Mouse (Mus musculus): Measurements from ENCODE around the gene Cebpb. TPM values are rescaled to one million over a fixed set of nuclear protein-coding genes. Genes with fewer than 3 reads are reported as not detected.
A peak's percentile ranks its signal among the peaks of the same experiment; 100 is the strongest.
"Not testable (repeated sequence)": the region's sequence is repeated elsewhere in the genome, so short reads cannot be mapped to it uniquely, and the experiment has no call there.

Cebpb gene
- total RNA-seq (2021): 483 and 585 TPM in 2 replicates
- long read RNA-seq, transcript Cebpb-201 (1 exons, 1,504 nt): major isoform, 1,409 of 1,409 reads
- long read RNA-seq, partial matches to known transcripts: 0 of 1,409 reads
- long read RNA-seq, other reads (novel, unspliced or antisense): 0 of 1,409 reads

- peak; percentile 91 for DNase-seq
These were observed at the start of gene Cebpb for GRCm38 (mm10) chr2:167688498-167689451. Cebpb (plus strand) TSS chr2:167688915.

DNA sequence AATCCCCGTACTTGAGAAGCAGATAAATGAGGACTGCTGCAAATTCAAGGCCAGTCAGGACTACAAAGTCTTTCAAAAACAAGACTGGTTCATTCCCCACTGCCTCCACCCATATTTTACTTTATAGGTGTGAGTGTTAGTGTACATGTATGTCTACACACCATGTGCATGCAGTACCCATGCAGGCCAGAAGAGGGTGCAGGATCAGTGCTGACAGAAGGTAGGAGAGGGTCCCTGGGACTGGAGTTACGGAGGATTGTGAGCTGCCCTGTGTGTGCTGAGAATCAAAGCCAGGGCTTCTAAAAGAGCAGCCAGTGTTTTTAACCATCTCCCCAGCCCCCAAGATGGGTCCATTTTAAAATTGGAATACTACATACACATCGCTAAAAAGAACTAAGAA lies 48.4 kb upstream of the Cebpb start:
- DNase-seq: no peak

- DNase-seq: peak; percentile 54
These were observed 47.4 kb upstream of the Cebpb start for GRCm38 (mm10) chr2:167641337-167641736.

GRCm38 (mm10) chr2:167642164-167642563 lies 46.6 kb upstream of the Cebpb start:
- no peak for DNase-seq

- DNase-seq: not testable (repeated sequence)
These were observed 45.2 kb upstream of the Cebpb start for GRCm38 (mm10) chr2:167643356-167644052.

DNA sequence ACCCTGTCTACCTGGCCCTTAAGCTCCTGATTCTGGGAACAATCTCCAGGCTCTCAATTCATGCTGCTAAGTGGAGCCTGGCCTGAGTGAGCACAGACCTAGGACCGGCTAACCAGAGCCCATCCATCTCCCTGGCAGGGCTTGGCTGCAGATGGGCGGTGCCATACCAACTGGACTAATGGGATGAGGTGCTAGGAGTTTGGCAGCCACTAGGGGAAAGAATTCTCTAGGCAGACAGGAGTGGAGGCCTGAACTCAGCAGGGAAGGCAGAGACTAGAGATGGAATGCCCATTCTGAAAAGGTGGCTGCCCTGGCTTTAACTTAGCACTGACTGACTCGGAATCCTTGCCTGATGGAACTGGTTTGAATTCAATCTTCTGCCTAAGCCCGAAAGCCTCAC lies 42.3 kb upstream of the Cebpb start:
- DNase-seq: no peak

DNA sequence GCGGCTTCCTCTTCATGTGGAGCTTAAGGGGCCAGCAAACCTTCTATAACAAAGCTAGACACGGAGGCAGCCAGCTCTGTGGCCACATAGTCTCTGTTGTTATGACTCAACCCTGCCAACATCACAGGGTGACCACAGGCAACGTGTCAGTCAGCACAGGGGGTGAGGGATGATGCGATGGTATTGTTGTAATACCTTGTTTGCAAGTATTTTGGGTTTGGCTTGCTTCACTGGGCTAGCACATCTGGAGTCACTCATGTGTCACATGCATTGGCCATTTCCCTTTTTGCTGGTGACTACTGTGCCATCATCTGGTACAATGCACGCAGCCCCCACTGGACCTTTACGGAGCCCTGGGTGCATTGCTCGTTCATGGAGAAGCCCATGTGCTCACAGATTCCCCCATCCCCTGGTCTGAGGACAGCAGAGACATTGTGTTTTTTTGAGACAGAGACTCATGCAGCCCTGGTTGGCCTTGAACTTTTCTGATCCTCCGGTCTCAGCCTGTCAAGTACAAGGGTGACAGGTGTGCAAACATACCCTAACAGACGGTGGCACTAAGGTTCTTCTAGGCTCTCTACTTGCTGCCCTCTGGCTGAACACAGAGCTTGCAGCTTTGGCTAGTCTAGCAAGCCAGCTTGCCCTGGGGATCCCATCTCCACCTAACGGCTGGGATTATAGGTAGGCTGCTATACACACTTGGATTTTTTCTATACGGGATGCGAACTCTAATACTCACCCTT lies 39.3 kb upstream of the Cebpb start:
- DNase-seq: no peak

DNA sequence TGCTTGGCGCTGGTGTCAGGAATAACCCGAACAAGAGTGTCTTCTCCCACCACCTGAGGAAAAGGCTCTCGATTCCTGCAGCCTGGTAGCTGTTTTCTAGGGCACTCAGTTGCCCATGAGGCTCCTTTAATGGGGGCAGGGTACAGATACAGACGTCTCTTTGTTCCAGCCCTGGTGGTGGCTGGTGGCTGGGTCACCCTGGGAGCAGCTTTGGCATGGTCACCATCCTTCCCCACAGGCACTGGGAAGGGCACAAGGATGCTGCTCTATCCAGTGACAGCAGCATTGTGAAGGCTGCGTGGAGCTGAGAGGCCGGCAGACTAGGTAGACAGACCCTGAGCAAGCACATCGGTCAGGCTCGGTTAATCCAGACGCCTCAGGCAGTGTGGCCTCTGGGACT lies 37.1 kb upstream of the Cebpb start:
- DNase-seq: no peak

DNA sequence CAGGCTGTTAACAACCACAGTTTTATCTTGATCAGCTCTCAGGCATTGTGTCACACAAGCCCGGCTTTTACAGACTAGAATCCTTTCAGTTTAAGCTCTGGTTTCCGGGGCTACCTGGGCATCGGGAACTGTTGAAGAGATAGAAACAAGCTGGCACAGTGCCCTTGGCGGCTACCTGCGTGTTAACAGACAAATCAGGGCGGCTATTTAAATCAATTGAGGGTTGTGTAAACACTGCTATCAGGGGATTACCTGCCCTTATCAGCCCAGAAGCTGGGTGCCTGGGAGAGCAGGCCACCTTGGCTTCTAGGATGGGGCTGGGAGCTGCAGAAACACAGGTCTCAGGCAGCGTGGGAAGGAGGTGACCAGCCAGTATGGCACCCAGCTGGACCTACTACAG lies 36.0 kb upstream of the Cebpb start:
- DNase-seq: no peak

GRCm38 (mm10) chr2:167654911-167655600 lies 33.7 kb upstream of the Cebpb start:
- no peak for DNase-seq

GRCm38 (mm10) chr2:167656629-167657478 lies 31.9 kb upstream of the Cebpb start:
- DNase-seq: no peak

- DNase-seq: no peak
These were observed 30.7 kb upstream of the Cebpb start for GRCm38 (mm10) chr2:167657973-167658372.

GRCm38 (mm10) chr2:167658712-167659111 lies 30.0 kb upstream of the Cebpb start:
- DNase-seq: no peak

DNA sequence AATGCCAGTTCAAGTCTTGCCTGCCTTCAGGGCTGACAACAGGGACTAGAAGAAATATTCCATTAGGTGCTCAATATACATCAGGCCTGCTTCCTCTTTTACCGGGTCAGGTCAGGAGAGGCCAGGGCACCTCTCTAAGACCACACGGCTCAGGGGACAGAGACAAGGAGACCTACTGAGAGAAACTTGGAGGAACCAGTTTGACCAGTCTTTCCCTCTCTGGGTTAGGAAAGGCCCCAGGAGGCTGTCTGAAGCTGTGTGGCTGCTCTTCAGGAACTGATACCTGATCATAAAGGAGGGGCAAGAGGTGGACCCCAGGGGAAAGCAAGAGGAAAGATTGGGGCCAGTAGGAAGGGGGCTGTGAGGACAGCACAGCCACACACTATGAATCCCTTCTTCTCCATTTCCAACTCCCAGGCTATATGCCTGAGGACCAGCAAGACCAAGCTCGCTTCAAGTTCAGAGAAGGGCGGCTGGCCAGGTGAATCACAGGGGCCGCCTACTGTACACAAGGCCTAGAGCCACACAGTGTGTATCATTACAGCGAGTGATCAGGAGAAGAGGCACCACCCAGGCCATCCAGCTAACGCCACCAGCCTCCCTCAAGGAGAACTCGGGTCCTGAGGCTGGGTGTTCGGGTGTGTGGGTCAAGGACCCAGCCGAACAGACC lies 29.4 kb upstream of the Cebpb start:
- DNase-seq: no peak

GRCm38 (mm10) chr2:167659847-167660610 lies 28.7 kb upstream of the Cebpb start:
- peak; percentile 69 for DNase-seq

- no peak for DNase-seq
These were observed 28.1 kb upstream of the Cebpb start for GRCm38 (mm10) chr2:167660611-167660971.

DNA sequence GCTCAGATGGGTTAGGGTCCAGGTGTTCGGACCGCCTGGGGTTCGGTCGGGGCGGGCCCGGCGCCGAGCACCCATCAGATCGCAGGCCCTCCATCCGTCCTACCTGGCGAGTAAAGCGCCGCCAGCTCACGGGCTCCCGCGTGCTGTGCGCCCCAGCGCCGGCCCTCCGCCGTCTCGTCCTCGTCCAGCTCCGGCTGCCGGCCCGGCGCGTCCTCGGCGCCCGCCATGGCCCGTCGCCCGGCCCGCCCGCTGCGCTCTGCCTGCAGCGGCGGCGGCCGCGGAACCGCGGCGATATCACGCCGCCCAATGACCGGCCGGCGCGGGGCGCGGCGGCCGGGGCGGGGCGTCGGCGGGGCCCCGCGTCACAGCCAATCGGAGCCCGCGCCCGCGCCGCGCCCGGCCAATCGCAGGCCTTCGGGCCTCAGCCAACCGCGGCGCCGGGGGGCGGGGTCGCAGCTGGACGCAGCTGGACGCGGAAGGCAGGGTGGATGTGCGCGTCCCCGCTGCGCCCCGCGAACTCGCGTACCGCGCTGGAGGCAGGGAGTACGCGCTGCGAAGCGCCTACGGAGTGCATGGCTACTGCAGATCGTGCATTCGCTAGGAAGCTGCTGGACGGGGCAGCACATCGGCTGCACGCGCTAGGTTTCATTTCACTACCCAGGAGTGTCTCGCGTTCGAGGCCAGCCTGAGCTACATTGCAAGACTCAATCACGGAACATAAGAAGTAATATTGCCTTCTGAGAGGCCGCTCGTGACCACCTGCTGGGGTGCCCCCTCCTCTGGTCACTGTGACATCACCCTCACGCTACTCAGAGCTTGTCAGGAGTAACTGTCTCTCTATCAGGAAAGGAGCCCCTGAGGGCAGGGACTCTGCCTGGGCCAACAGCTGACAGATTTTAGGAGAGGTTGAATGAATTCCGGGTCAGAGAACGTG lies 27.2 kb upstream of the Cebpb start, which contains the start of gene Gm20431:
Gene Gm20431, minus strand, starts transcription at position 227 of the 934 bp plus-strand sequence.
- peak; percentile 99 for DNase-seq

DNA sequence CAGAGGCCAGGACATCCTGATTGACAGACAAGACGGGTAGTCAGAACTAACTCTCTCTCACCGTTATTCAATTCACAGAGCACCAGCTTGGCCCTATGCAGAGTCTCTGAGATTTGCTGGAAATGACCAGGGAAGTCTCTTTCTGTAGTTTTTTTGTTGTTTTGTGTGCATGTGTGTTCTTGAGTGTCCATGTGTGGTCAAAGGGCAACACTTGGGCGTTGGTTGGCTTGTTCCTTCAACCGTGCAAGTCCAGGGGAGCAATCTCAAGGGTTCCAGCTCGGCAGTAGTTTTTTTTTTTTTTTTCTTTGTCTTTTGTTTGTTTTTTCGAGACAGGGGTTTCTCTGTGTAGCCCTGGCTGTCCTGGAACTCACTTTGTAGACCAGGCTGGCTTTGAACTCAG lies 26.0 kb upstream of the Cebpb start:
- DNase-seq: no peak
